Mouse (Mus musculus) thymus, adult 2 months (tissue): Measurements from ENCODE around the gene B4galt2.

Source experiments
- CTCF ChIP-seq: fragments of 200-500 bp; IDR thresholded peaks from 2 replicates; pipeline ENCODE4 v1.5.1; 2012; ENCODE audit warnings: mild to moderate bottlenecking, control low read depth, low read length, moderate library complexity, borderline replicate concordance; ENCODE audit not compliant: control insufficient read depth, poor library complexity, insufficient read depth; ENCODE audit errors: extremely low read depth
- POLR2A ChIP-seq: fragments of 200-500 bp; IDR thresholded peaks from 2 replicates; pipeline ENCODE4 v1.6.1; 2012; ENCODE audit warnings: mild to moderate bottlenecking, low read length, control low read depth, moderate library complexity; ENCODE audit not compliant: control insufficient read depth, poor library complexity, insufficient read depth; ENCODE audit errors: extremely low read depth

GRCm38 (mm10) chr4:117894601-117895000 is 11.3 kb upstream of the B4galt2 start:
- no peak for TF ChIP-seq CTCF
- TF ChIP-seq POLR2A = no peak
